Mouse (Mus musculus) hindbrain, embryonic 15.5 days (tissue): Measurements from ENCODE around the gene Gtf3c1. TPM values are rescaled to one million over a fixed set of nuclear protein-coding genes. Genes with fewer than 3 reads are reported as not detected.

Experiments used
- ATAC-seq: fragments of 200-750 bp; cut with Nextera tagmentation; 2 replicates; pipeline ENCODE4 v1.8.0; 2017; ENCODE audit warnings: low read depth, moderate number of reproducible peaks, moderate TSS enrichment; ENCODE audit not compliant: low FRiP score
- H3K27ac ChIP-seq: fragments of 300-500 bp; sonication (generic); replicated peaks from 2 replicates; pipeline ENCODE4 v1.5.1; 2015; ENCODE audit warnings: mild to moderate bottlenecking, inconsistent platforms
- H3K27me3 ChIP-seq: fragments of 300-500 bp; sonication (generic); 2 replicates; pipeline ENCODE4 v1.6.1; 2015; ENCODE audit warnings: control low read depth, inconsistent platforms
- H3K36me3 ChIP-seq: fragments of 300-500 bp; sonication (generic); 2 replicates; pipeline ENCODE4 v1.6.1; 2015; ENCODE audit warnings: control low read depth, inconsistent platforms
- H3K4me1 ChIP-seq: fragments of 300-500 bp; sonication (generic); replicated peaks from 2 replicates; pipeline ENCODE4 v1.6.1; 2015; ENCODE audit warnings: control low read depth, inconsistent platforms
- H3K4me2 ChIP-seq: fragments of 300-500 bp; sonication (generic); 2 replicates; pipeline ENCODE4 v1.6.1; 2015; ENCODE audit warnings: moderate library complexity, mild to moderate bottlenecking, inconsistent platforms
- H3K4me3 ChIP-seq: fragments of 300-500 bp; sonication (generic); 2 replicates; pipeline ENCODE4 v1.5.1; 2015; ENCODE audit warnings: mild to moderate bottlenecking, inconsistent platforms
- H3K9ac ChIP-seq: fragments of 300-500 bp; sonication (generic); 2 replicates; pipeline ENCODE4 v1.6.1; 2015; ENCODE audit warnings: inconsistent platforms
- H3K9me3 ChIP-seq: fragments of 300-500 bp; sonication (generic); 2 replicates; pipeline ENCODE4 v1.6.1; 2016; ENCODE audit warnings: control low read depth, inconsistent platforms
- WGBS: fragments of 180-500 bp; shearing (Covaris S2); methylation state at CpG from one replicate; pipeline ENCODE4 v1.1.7; 2015; 5-methylcytosine and 5-hydroxymethylcytosine counted together
- polyA plus RNA-seq: library from polyadenylated mRNA; unstranded; fragments of >200 nt; fragmentation: Nextera tagmentation; extraction: Ambion mirVana; gene quantifications from 2 replicates; pipeline ENCODE4 v1.2.1, GENCODE M21; 2015

Gene Gtf3c1
- polyA plus RNA-seq: 29.1 and 29.8 TPM in 2 replicates

DNA sequence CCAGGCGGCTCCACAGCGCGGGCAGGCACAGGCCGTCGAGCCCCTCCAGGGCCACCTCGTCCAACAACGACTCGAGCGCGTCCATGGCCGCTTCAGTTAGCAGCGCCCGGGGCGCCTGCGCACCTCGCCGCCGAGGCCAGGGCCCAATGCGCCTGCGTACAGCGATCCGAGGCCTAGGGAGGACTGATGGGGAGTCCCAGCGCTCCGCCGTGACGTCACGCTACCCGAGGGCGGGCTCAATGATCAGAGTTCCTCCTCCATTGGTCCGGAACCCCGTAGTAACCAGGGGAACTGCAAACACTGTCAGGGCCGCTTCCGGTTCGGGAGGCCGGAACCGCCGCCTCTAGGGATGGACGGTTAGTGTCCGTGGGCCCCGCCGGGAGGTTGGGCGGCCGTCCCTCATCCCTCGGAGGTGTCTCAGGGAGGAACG is at the start of gene Gtf3c1, which contains the start of gene D430042O09Rik:
Gtf3c1 (minus strand) TSS at position 188 of the 430 bp plus-strand sequence.
D430042O09Rik (plus strand) TSS at position 296 of the 430 bp plus-strand sequence.
- 0% methylated on average over 45 of the region's 45 CpGs for WGBS

DNA sequence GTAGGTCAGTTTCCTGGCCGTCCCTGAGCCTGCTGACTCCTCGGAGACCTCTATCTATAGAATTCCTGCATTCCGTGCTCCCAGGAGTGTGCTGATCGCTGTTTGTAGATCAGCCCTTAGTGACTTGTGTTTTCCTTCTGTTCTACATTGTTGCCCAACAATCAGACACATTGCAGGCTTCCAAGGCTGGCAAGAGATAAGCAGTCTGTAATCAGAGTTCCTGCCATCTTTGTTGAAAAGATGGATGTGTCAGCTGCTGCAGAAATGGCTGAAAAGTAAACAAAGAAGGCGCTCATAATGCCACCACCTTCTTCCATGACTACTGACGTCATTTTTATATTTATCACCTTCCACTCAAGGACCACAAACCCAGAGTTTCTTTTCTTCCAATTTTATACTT is 49.2 kb upstream of the Gtf3c1 start:
- H3K27me3 ChIP-seq: no peaks in the 10 kb centered on the region
- 76% methylated on average over 6 of the region's 6 CpGs for WGBS
- no peak for ATAC-seq
- H3K9me3 ChIP-seq: no peaks in the 10 kb centered on the region
- H3K36me3 ChIP-seq: 0 out of 2 replicates have a peak, but pooled peaks cover 3% of the 10 kb centered on the region
- no peak overlapping the region for H3K9ac ChIP-seq
- H3K27ac ChIP-seq: no peak overlapping the region
- no peak overlapping the region for H3K4me2 ChIP-seq
- H3K4me3 ChIP-seq: no peak overlapping the region
- H3K4me1 ChIP-seq: no peaks in the 10 kb centered on the region

More for the DNA sequence above, at the start of gene Gtf3c1, which contains the start of gene D430042O09Rik:
- peak within 1 kb of the TSS; percentile 89 for H3K4me3 ChIP-seq
- H3K9me3 ChIP-seq: no peaks in the 10 kb centered on the region
- H3K4me2 ChIP-seq: peak within 1 kb of the TSS; percentile 82
- ATAC-seq: peak; percentile 99
- peaks cover 16% of the 10 kb centered on the region for H3K36me3 ChIP-seq
- H3K27ac ChIP-seq: peak within 1 kb of the TSS; percentile 88
- H3K9ac ChIP-seq: peak within 1 kb of the TSS; percentile 78
- no peaks in the 10 kb centered on the region for H3K27me3 ChIP-seq
- peaks cover 35% of the 10 kb centered on the region for H3K4me1 ChIP-seq

DNA sequence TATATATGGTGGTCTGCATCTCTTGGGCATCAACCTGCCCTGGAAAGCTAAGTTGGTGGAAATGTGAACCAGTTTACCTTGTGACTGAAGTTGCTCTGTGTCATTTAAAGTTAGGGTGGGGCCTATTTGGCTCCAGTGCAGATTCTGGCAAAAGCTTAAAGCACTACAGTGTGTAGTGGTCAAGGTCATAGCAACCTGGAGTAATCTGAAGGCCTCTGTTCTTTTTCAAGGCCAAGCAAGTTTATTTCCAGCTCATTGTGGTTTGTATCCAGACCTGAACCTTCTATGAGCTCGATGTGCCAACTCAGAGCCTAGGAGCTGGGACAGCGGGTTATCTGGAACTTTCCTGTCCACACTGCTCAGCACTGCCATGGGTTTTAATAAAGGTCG is 45.7 kb upstream of the Gtf3c1 start:
- H3K9me3 ChIP-seq: no peaks in the 10 kb centered on the region
- H3K27ac ChIP-seq: no peak overlapping the region
- H3K27me3 ChIP-seq: no peaks in the 10 kb centered on the region
- 93% methylated on average over 3 of the region's 3 CpGs for WGBS
- no peak overlapping the region for H3K9ac ChIP-seq
- H3K4me1 ChIP-seq: no peaks in the 10 kb centered on the region
- no peaks in the 10 kb centered on the region for H3K36me3 ChIP-seq
- no peak overlapping the region for H3K4me2 ChIP-seq
- H3K4me3 ChIP-seq: no peak overlapping the region
- no peak for ATAC-seq

DNA sequence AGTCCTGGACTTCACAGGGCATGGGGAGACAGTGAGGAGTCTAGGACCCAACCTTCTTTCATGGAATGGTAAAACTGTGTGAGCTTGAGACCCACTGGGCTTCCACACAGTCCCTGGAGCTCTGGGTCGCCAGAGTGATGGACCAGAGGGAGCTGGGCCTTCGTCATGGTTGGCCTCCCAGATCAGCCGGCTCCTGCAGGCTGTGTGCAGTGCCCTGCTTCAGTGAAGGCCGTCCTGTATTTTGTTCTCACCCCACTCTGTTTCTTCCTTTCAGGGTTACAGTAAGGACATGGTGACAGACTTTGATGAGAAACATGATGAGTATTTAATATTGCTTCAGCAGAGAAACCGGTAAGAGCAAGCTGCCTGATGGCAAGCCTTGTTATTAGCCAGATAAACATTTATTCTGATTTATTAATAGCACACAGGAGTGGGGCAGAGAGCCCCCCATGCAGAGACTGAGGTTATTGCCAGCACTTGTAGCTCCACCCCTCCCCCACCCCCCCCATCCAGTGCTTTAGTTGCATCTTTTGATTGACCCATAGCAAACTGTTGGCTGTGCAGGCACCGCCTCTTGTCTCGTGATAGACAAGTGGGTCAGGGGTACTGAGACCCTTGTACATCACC is 45.2 kb upstream of the Gtf3c1 start:
- no peak overlapping the region for H3K4me2 ChIP-seq
- no peaks in the 10 kb centered on the region for H3K36me3 ChIP-seq
- H3K4me3 ChIP-seq: no peak overlapping the region
- ATAC-seq: no peak
- 86% methylated on average over 7 of the region's 7 CpGs for WGBS
- no peaks in the 10 kb centered on the region for H3K27me3 ChIP-seq
- H3K9ac ChIP-seq: no peak overlapping the region
- H3K9me3 ChIP-seq: no peaks in the 10 kb centered on the region
- H3K27ac ChIP-seq: no peak overlapping the region
- H3K4me1 ChIP-seq: no peaks in the 10 kb centered on the region

DNA sequence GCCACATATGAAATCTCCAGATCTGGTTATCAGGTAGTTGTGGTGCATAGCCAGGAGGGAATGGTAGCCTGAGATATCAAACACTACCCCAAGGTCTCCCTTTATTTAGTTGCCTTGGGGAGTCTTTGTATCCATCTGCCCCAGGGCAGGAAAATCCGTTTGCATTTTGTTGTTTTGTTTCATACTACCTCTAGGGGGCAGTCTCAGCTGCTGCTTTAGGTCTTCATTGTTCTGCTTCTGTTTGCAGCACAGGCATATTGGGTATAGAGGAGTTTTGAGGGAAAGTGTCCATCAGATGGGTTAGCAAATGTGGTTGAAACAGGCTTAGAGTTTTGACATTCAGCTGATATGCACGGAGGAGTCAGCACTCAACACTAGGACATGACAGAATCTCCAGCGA is 40.6 kb upstream of the Gtf3c1 start:
- no peaks in the 10 kb centered on the region for H3K9me3 ChIP-seq
- no peaks in the 10 kb centered on the region for H3K27me3 ChIP-seq
- H3K4me3 ChIP-seq: no peak overlapping the region
- no peak overlapping the region for H3K4me2 ChIP-seq
- no peaks in the 10 kb centered on the region for H3K4me1 ChIP-seq
- no peak overlapping the region for H3K9ac ChIP-seq
- 55% methylated on average over 3 of the region's 3 CpGs for WGBS
- no peak overlapping the region for H3K27ac ChIP-seq
- H3K36me3 ChIP-seq: no peaks in the 10 kb centered on the region
- no peak for ATAC-seq

DNA sequence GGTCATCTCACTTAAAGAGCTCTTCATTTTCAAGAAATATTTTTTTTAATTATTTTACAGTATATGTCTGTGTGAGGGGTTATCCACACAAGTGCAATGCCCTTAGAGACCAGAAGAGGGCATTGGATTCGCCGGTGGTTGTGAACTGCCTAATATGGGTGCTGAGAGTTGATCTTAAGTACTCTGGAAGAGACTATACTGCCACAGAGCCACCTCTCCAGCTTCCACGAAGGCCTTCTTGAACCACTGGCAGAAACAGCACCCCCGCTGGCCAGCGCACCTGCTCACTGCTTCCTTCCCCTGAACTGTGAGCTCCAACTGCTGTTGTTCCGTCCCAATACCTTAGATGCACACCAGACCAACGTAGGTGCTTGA is 39.7 kb upstream of the Gtf3c1 start:
- H3K9ac ChIP-seq: no peak overlapping the region
- no peak for ATAC-seq
- H3K36me3 ChIP-seq: no peaks in the 10 kb centered on the region
- H3K4me1 ChIP-seq: no peaks in the 10 kb centered on the region
- no peaks in the 10 kb centered on the region for H3K9me3 ChIP-seq
- H3K27ac ChIP-seq: no peak overlapping the region
- no peak overlapping the region for H3K4me3 ChIP-seq
- 64% methylated on average over 7 of the region's 7 CpGs for WGBS
- H3K4me2 ChIP-seq: no peak overlapping the region
- no peaks in the 10 kb centered on the region for H3K27me3 ChIP-seq

DNA sequence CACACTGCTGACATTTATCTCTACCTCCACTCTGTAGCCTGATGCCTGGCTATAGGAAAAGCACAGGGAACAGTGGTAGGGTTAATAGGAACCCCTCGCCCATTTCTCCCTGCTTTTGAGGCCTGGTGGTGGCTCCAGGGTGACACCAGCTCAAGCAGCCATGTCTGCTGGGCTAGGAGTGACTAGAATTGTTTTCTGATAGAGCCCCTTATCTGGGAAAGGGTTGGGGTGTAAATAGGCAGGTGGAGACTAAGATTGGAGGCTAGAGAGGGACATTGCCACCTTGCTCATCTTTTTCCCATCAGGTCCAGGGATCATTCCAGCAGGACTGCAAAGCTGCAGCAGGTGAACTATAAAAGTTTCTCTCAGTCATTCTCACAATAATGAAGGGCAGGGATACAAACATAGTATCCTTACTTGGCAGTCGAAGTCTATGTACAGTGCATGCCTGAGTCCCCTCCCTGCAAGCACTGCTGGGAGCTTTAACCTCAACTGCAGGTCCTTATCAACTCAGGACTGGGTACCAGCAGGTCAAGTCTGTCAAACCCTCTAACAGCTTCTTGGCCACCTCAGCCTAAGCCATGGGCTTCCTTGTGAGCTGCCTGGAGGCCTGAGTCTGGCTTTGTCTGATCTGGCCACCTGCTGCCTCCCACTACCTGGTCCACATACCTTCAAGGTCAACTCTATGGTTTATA is 39.2 kb upstream of the Gtf3c1 start:
- WGBS: 82% methylated on average over 2 of the region's 2 CpGs

DNA sequence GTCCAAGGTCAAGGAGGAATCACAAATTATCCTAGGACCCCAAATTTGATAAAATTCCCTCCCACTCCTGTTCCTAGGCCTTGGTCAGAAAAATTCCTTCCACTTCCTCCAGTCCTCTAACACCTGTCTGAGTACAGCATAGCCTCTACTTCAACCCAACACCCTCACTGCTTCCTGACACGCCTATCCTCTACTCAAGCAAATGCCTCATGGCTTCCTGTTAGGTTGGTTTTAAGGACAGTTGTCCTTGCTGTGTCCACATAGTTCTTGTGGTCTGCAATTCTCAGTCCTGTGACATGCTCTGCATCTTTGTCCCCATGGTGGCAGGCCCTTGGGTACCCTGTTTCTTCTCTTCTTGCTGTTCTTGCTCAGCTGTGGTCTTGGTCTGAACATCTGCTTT is 37.2 kb upstream of the Gtf3c1 start:
- Histone ChIP-seq H3K27ac (no peak overlapping the region), H3K36me3 (no peaks in the 10 kb centered on the region), H3K9ac (no peak overlapping the region), H3K9me3 (no peaks in the 10 kb centered on the region), H3K4me3 (no peak overlapping the region), H3K4me1 (no peaks in the 10 kb centered on the region), H3K4me2 (no peak overlapping the region), H3K27me3 (no peaks in the 10 kb centered on the region)
- no peak for ATAC-seq
- 96% methylated on average over 1 of the region's 1 CpGs for WGBS

More for the DNA sequence above, 39.2 kb upstream of the Gtf3c1 start:
- Histone ChIP-seq H3K36me3 (no peaks in the 10 kb centered on the region), H3K9me3 (no peaks in the 10 kb centered on the region), H3K4me1 (no peaks in the 10 kb centered on the region), H3K27me3 (no peaks in the 10 kb centered on the region), H3K4me2 (no peak overlapping the region), H3K27ac (no peak overlapping the region), H3K9ac (no peak overlapping the region), H3K4me3 (no peak overlapping the region)
- no peak for ATAC-seq

DNA sequence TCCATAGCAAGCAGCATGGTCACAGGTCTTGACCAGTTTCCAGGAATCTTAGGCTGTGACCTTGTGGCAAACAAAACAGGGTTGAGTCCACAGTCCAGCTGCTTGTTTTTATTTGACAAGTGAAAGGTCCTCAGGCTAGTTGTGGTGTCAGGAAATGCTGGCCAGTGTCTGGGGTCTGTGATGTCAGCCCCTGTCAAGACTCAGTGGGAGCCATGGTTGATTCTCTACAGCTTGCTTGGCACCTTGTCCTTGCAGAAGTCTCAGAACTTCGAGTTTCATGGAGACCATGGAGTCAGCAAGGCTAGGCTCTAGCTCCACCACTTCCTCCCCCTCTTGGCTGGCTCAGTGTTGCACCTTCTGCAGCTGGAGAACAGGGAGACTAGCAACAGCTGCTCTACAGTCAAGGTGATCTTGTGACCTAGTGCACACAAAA is 33.7 kb upstream of the Gtf3c1 start:
- WGBS: 38% methylated on average over 1 of the region's 1 CpGs
- no peak for ATAC-seq
- Histone ChIP-seq H3K36me3 (no peaks in the 10 kb centered on the region), H3K4me2 (no peak overlapping the region), H3K27me3 (no peaks in the 10 kb centered on the region), H3K9me3 (no peaks in the 10 kb centered on the region), H3K9ac (no peak overlapping the region), H3K4me1 (no peaks in the 10 kb centered on the region), H3K27ac (no peak overlapping the region), H3K4me3 (no peak overlapping the region)

DNA sequence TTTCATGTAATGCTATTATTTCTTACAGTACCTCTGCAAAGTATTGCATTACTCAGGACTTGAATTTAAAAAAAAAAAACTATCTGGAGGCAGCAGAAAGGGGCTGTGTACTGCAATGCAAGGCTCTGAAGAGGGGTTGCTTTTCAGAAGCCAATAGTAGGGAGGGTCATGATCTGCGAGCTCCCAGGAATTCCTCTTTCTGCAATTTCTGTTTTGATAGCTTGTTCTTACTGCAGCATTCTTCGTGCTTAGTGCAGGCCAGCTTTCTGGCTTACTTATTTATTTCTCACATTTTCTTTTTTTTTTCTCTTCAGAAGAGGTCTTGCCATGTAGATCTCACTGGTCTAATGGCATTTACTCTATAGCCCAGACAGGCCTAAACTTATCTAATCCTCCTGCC is 32.9 kb upstream of the Gtf3c1 start:
- no peak overlapping the region for H3K4me2 ChIP-seq
- no peaks in the 10 kb centered on the region for H3K4me1 ChIP-seq
- H3K4me3 ChIP-seq: no peak overlapping the region
- no peaks in the 10 kb centered on the region for H3K9me3 ChIP-seq
- no peak overlapping the region for H3K9ac ChIP-seq
- H3K27ac ChIP-seq: no peak overlapping the region
- no peaks in the 10 kb centered on the region for H3K27me3 ChIP-seq
- ATAC-seq: no peak
- WGBS: 86% methylated on average over 2 of the region's 2 CpGs
- H3K36me3 ChIP-seq: no peaks in the 10 kb centered on the region

DNA sequence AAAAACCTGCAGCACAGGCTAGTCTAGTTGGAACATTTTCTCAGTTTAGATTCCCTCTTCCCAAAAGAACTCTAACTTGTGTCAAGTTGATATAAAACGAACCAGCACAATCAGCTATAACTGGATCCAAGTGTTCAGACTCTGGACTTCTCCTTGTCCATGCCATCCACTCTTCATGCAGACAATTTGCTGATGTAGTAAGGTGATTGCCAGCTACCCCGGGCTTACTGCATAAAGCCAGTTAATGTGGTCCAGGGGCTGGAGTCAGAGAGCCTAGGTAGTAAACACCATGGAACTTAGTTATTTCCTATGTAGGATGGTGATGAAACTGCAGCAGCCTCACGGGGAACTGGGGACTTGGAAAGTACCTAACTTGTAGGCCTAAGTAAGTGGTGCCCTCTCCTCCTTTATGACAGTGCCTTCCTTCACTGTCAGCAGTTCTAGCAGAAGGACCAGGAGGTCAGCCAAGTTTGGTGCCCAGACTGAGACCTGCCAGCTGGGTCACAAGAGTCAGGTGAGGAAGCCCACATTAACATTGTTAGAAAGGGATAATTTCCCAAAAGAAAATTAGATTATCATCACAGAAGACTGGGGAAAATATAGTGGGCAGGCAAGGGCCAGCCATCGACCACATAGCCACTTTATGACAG is 28.9 kb upstream of the Gtf3c1 start:
- WGBS: 86% methylated on average over 4 of the region's 4 CpGs
- H3K4me2 ChIP-seq: no peak overlapping the region
- ATAC-seq: no peak
- no peak overlapping the region for H3K9ac ChIP-seq
- H3K27me3 ChIP-seq: no peaks in the 10 kb centered on the region
- 0 out of 2 replicates have a peak, but pooled peaks cover 2% of the 10 kb centered on the region for H3K4me1 ChIP-seq
- no peak overlapping the region for H3K4me3 ChIP-seq
- H3K9me3 ChIP-seq: no peaks in the 10 kb centered on the region
- H3K36me3 ChIP-seq: no peaks in the 10 kb centered on the region
- no peak overlapping the region for H3K27ac ChIP-seq

DNA sequence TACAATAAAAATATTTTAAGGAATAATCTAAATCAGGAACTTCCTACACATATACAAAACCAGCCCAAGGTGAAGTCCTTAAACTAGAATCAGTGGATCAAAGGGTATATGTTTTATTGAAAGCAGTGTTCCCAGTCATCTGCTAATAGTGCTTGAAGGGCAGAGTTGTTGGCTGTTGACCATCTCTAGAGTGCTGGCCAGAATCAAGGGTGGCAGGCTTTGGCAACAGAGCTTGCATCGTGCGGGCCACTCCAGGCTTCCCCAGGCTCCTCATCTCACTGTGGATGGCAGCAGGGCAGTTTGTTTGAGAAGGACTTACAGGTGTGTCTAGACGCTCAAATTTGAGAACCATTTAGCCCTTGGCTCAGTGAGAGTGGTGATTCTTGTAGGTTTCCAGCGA is 26.2 kb upstream of the Gtf3c1 start:
- no peak overlapping the region for H3K9ac ChIP-seq
- 97% methylated on average over 4 of the region's 4 CpGs for WGBS
- 0 out of 2 replicates have a peak, but pooled peaks cover 2% of the 10 kb centered on the region for H3K4me1 ChIP-seq
- no peak for ATAC-seq
- no peaks in the 10 kb centered on the region for H3K9me3 ChIP-seq
- no peak overlapping the region for H3K4me2 ChIP-seq
- no peaks in the 10 kb centered on the region for H3K36me3 ChIP-seq
- no peaks in the 10 kb centered on the region for H3K27me3 ChIP-seq
- H3K27ac ChIP-seq: no peak overlapping the region
- no peak overlapping the region for H3K4me3 ChIP-seq
